Mouse (Mus musculus) myocyte (in vitro differentiated cells): Measurements from ENCODE around the gene Limd1. TPM values are rescaled to one million over a fixed set of nuclear protein-coding genes. Genes with fewer than 3 reads are reported as not detected.

Experiments used
- H3K27me3 ChIP-seq: one replicate; pipeline ENCODE4 v1.6.1; 2011; ENCODE audit not compliant: control insufficient read depth, insufficient read depth, insufficient read length
- H3K36me3 ChIP-seq: one replicate; pipeline ENCODE4 v1.6.1; 2011; ENCODE audit not compliant: control insufficient read depth, insufficient read depth
- H3K4me2 ChIP-seq: one replicate; pipeline ENCODE4 v1.6.1; 2011; ENCODE audit warnings: low read depth, control low read depth
- H3K4me3 ChIP-seq: one replicate; pipeline ENCODE4 v1.5.1; 2011; ENCODE audit warnings: mild to moderate bottlenecking, control low read depth, moderate library complexity
- H3K79me2 ChIP-seq: one replicate; pipeline ENCODE4 v1.6.1; 2011; ENCODE audit not compliant: control insufficient read depth, insufficient read depth
- H3ac ChIP-seq: one replicate; pipeline ENCODE4 v1.6.1; 2011; ENCODE audit not compliant: control insufficient read depth, insufficient read length
- CEBPB ChIP-seq: IDR thresholded peaks from 2 replicates; pipeline ENCODE4 v1.6.1; 2011; ENCODE audit warnings: mild to moderate bottlenecking, moderate library complexity; ENCODE audit not compliant: poor library complexity, insufficient read depth, severe bottlenecking
- E2F4 ChIP-seq: IDR thresholded peaks from one replicate; pipeline ENCODE4 v1.6.1; 2011; ENCODE audit warnings: mild to moderate bottlenecking, control low read depth, moderate library complexity; ENCODE audit not compliant: insufficient read depth
- MAX ChIP-seq: IDR thresholded peaks from one replicate; pipeline ENCODE4 v1.6.1; 2011; ENCODE audit warnings: low read depth, mild to moderate bottlenecking, control low read depth
- MYOD1 ChIP-seq, 3 experiments: IDR thresholded peaks; one replicate each; pipeline ENCODE4 v1.6.1; 2011; ENCODE audit warnings: control low read depth in 2 of 3, low read depth in 2 of 3, mild to moderate bottlenecking in 2 of 3, moderate library complexity in 1 of 3; ENCODE audit not compliant: insufficient read length in 2 of 3, control insufficient read depth in 1 of 3
- MYOG ChIP-seq, 3 experiments: IDR thresholded peaks; one replicate each; pipeline ENCODE4 v1.6.1; 2011; ENCODE audit warnings: control low read depth in 2 of 3, low read depth in 2 of 3, mild to moderate bottlenecking in 2 of 3; ENCODE audit not compliant: insufficient read length in 2 of 3, control insufficient read depth in 1 of 3, insufficient read depth in 1 of 3
- POLR2A ChIP-seq: IDR thresholded peaks from one replicate; pipeline ENCODE4 v1.6.1; 2011; ENCODE audit warnings: low read depth, mild to moderate bottlenecking, control low read depth, moderate library complexity; ENCODE audit not compliant: insufficient read length
- POLR2AphosphoS2 ChIP-seq: IDR thresholded peaks from one replicate; pipeline ENCODE4 v1.6.1; 2011; ENCODE audit warnings: low read depth, control low read depth; ENCODE audit not compliant: insufficient read length
- REST ChIP-seq: IDR thresholded peaks from one replicate; pipeline ENCODE4 v1.6.1; 2011; ENCODE audit warnings: mild to moderate bottlenecking, control low read depth, moderate library complexity; ENCODE audit not compliant: insufficient read depth, insufficient read length
- SRF ChIP-seq: IDR thresholded peaks from one replicate; pipeline ENCODE4 v1.6.1; 2011; ENCODE audit warnings: low read depth; ENCODE audit not compliant: control insufficient read depth, insufficient read length
- TCF12 ChIP-seq: IDR thresholded peaks from one replicate; pipeline ENCODE4 v1.6.1; 2011; ENCODE audit warnings: mild to moderate bottlenecking, control low read depth; ENCODE audit not compliant: poor library complexity, insufficient read depth, severe bottlenecking
- TCF3 ChIP-seq: IDR thresholded peaks from one replicate; pipeline ENCODE4 v1.6.1; 2011; ENCODE audit warnings: low read depth, control low read depth; ENCODE audit not compliant: insufficient read length
- USF1 ChIP-seq: IDR thresholded peaks from one replicate; pipeline ENCODE4 v1.6.1; 2011; ENCODE audit warnings: low read depth, mild to moderate bottlenecking, control low read depth, moderate library complexity
- polyA plus RNA-seq: library from polyadenylated mRNA; unstranded; fragments of >200 nt; fragmentation: generic; extraction: Trizol; gene quantifications from one replicate; pipeline ENCODE4 v1.2.1, GENCODE M21; 2012; ENCODE audit warnings: missing spikeins

Gene Limd1
- polyA plus RNA-seq, 1 experiment: 23.5 TPM

DNA sequence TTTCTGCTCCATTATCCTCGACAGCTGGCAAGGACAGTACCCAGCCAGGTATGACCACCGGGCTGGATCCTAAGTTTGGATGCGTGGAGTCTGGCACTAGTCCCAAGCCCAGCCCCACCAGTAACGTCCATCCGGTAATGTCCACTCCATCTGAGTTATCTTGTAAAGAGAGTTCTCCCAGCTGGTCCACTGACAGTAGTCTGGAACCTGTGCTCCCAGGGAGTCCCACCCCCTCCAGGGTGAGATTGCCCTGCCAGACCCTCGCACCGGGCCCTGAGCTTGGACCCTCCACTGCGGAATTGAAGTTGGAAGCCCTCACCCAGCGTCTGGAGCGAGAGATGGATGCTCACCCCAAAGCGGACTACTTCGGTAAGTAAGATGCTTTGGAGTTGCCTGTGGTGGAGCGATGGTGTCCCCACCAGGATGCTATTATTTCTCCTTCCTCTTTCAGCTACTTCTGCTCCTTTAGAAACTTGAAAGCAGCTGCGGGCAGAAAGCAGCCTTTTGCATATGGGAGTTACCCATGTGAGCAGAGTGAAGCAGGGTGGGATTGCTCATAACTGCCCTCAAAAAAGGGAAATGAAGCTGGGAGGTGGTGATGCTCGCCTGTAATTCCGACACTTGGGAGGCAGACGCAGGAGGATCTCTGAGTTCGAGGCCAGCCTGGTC is 1.9 kb downstream of the Limd1 start:
- peak overlapping the region; percentile 3 for H3ac ChIP-seq
- TF ChIP-seq REST (no peak), CEBPB (no peak), SRF (no peak), E2F4 (no peak), MAX (no peak), TCF3 (no peak), POLR2AphosphoS2 (no peak), POLR2A (no peak), MYOD1 (IDR thresholded peaks at IDR 0.05; ENCODE audit: control insufficient read depth in 1 of 3, insufficient read length in 2 of 3, low read depth in 2 of 3) (no peak), TCF12 (no peak)
- H3K79me2 ChIP-seq: peaks cover 65% of the 10 kb centered on the region
- no peaks in the 10 kb centered on the region for H3K27me3 ChIP-seq
- peak overlapping the region; percentile 81 for H3K4me3 ChIP-seq
- peak overlapping the region; percentile 97 for H3K4me2 ChIP-seq
- H3K36me3 ChIP-seq: peaks cover 8% of the 10 kb centered on the region

DNA sequence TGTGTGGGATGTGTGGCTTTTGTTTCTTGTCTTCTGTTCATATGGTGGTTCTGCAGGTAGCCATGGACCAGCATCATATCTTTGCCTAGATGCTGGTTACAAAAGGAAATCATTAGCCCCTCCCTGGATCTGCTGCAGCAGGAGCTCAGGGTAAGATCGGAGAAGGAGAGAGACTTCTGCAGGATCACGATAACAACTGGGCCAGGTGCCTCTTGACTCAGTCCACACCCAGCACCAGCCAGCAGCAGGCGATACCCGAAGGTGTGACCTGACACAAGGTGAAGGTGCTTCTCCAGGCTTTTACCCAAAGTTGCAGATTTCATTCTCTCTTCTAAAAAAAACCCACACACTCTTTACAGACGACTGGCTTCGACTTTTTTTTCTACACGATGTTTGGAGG is 2.6 kb downstream of the Limd1 start:
- peaks cover 16% of the 10 kb centered on the region for H3K36me3 ChIP-seq
- no peak overlapping the region for H3ac ChIP-seq
- peak overlapping the region; percentile 97 for H3K4me2 ChIP-seq
- TF ChIP-seq TCF12: no peak
- TF ChIP-seq USF1: no peak
- no peak for TF ChIP-seq REST
- TF ChIP-seq SRF: no peak
- no peak for TF ChIP-seq MAX
- TF ChIP-seq MYOG (IDR thresholded peaks at IDR 0.05; ENCODE audit: control insufficient read depth in 1 of 3, insufficient read depth in 1 of 3, insufficient read length in 2 of 3, low read depth in 2 of 3): no peak
- TF ChIP-seq POLR2AphosphoS2: no peak
- TF ChIP-seq CEBPB: no peak
- no peak for TF ChIP-seq MYOD1 (IDR thresholded peaks at IDR 0.05; ENCODE audit: control insufficient read depth in 1 of 3, insufficient read length in 2 of 3, low read depth in 2 of 3)
- no peak for TF ChIP-seq E2F4
- no peak for TF ChIP-seq POLR2A
- TF ChIP-seq TCF3: no peak
- H3K27me3 ChIP-seq: no peaks in the 10 kb centered on the region
- peaks cover 72% of the 10 kb centered on the region for H3K79me2 ChIP-seq
- H3K4me3 ChIP-seq: peak overlapping the region; percentile 81

GRCm38 (mm10) chr9:123483598-123483997 is 5.1 kb downstream of the Limd1 start:
- Histone ChIP-seq H3K4me3 (no peak overlapping the region), H3K27me3 (no peaks in the 10 kb centered on the region), H3K4me2 (peak overlapping the region; percentile 97), H3K79me2 (peaks cover 95% of the 10 kb centered on the region), H3ac (no peak overlapping the region), H3K36me3 (peaks cover 22% of the 10 kb centered on the region)
- TF ChIP-seq CEBPB (peak; percentile 50; the same call in 1 of the 2 replicates), MYOD1 (IDR thresholded peaks at IDR 0.05; ENCODE audit: control insufficient read depth in 1 of 3, insufficient read length in 2 of 3, low read depth in 2 of 3) (peak in 1 of 3 experiments; percentile 21), TCF12 (no peak)

GRCm38 (mm10) chr9:123484830-123485229 is 6.3 kb downstream of the Limd1 start:
- Histone ChIP-seq H3ac (no peak overlapping the region), H3K4me3 (no peak overlapping the region), H3K4me2 (peak overlapping the region; percentile 13), H3K79me2 (peaks cover 94% of the 10 kb centered on the region), H3K27me3 (no peaks in the 10 kb centered on the region), H3K36me3 (peaks cover 22% of the 10 kb centered on the region)
- TF ChIP-seq MYOD1 (IDR thresholded peaks at IDR 0.05; ENCODE audit: control insufficient read depth in 1 of 3, insufficient read length in 2 of 3, low read depth in 2 of 3) (no peak), SRF (no peak), POLR2A (no peak), MYOG (IDR thresholded peaks at IDR 0.05; ENCODE audit: control insufficient read depth in 1 of 3, insufficient read depth in 1 of 3, insufficient read length in 2 of 3, low read depth in 2 of 3) (no peak), MAX (no peak), USF1 (no peak), TCF3 (no peak), CEBPB (no peak), TCF12 (no peak), REST (no peak), POLR2AphosphoS2 (no peak), E2F4 (no peak)

- no peaks in the 10 kb centered on the region for H3K27me3 ChIP-seq
- no peak overlapping the region for H3K4me2 ChIP-seq
- TF ChIP-seq USF1 (no peak), CEBPB (no peak), REST (no peak), POLR2AphosphoS2 (no peak), POLR2A (no peak)
- H3ac ChIP-seq: no peak overlapping the region
- H3K79me2 ChIP-seq: peaks cover 94% of the 10 kb centered on the region
- H3K36me3 ChIP-seq: peaks cover 22% of the 10 kb centered on the region
- no peak overlapping the region for H3K4me3 ChIP-seq
These were observed 7.1 kb downstream of the Limd1 start for GRCm38 (mm10) chr9:123485561-123485960.
